In the genomic region with DNA sequence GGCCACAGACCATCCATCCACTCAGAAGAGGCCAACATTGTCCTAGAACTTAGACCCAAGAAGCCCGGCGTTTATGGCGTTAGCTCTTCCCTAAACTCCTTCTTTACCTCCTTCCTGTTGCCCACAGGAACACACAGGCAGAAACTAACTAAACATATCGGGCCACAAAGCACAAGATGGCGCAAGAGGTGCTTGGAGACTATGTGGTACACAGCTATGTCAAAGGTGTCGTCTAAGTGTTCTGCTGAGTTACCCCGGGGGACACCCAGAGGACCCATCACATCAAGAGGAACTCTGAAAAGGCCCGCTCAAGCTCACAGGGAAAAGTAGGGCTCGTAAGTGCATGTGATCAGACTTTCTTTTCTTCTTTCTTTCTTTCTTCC, we compare ENCODE assay signal across 16 mouse cellular contexts. TPM values are rescaled to one million over a fixed set of nuclear protein-coding genes. Genes with fewer than 3 reads are reported as not detected.
DNase-seq lines count a peak whose midpoint lies in the region; ATAC-seq lines count a peak whose summit lies in the region.
"Had no signal": no experiment of that assay in that cellular context is flagged by ENCODE, and none has a peak within 500 bp of the region (broad histone marks: within the 10 kb centered on the region; RNA-seq: fewer than 3 reads in every experiment).

No protein-coding gene starts in this region.

- ATAC-seq in kidney, embryonic 16.5 days (ENCODE audit: low FRiP score, low TSS enrichment): no peak
- ATAC-seq in intestine, embryonic 14.5 days (replicated peaks; ENCODE audit: low FRiP score, low TSS enrichment, low read depth): no peak
- ATAC-seq in megakaryocyte, adult 5-6 weeks (ENCODE audit: poor library complexity, severe bottlenecking): peak; percentile 15; the same call in 1 of the 2 replicates
- ATAC-seq: CD4-positive, CD25-positive, alpha-beta regulatory T cell, adult 4 months; hindbrain, embryonic 16.5 days had no signal

- peaks cover 8% of the 10 kb centered on the region for H3K9me3 ChIP-seq in kidney, embryonic 16.5 days (ENCODE audit: low read length)
- no peaks in the 10 kb centered on the region for H3K9me3 ChIP-seq in intestine, embryonic 14.5 days (ENCODE audit: control insufficient read depth, low read length)
- H3K9me3 ChIP-seq: liver, embryonic 13.5 days had no signal

- 84% methylated on average over 9 of the region's 9 CpGs for WGBS in kidney, embryonic 16.5 days
- WGBS in intestine, embryonic 14.5 days: 80% methylated on average over 9 of the region's 9 CpGs

- H3K36me3 ChIP-seq in kidney, embryonic 16.5 days (ENCODE audit: insufficient read depth, low read length): no peaks in the 10 kb centered on the region
- no peaks in the 10 kb centered on the region for H3K36me3 ChIP-seq in intestine, embryonic 14.5 days (ENCODE audit: control insufficient read depth, insufficient read depth, low read length)
- H3K36me3 ChIP-seq: heart, embryonic 13.5 days; liver, embryonic 13.5 days; neural tube, embryonic 13.5 days had no signal

- H3K9ac ChIP-seq in kidney, embryonic 16.5 days (replicated peaks; ENCODE audit: low read length): no peak overlapping the region
- H3K9ac ChIP-seq in intestine, embryonic 14.5 days (ENCODE audit: low read length): no peak overlapping the region
- H3K9ac ChIP-seq: heart, embryonic 13.5 days; liver, embryonic 13.5 days; neural tube, embryonic 13.5 days had no signal

- no peaks in the 10 kb centered on the region for H3K27me3 ChIP-seq in kidney, embryonic 16.5 days (ENCODE audit: insufficient read depth, low read length)
- no peaks in the 10 kb centered on the region for H3K27me3 ChIP-seq in intestine, embryonic 14.5 days (replicated peaks; ENCODE audit: control insufficient read depth, insufficient read depth, low read length)
- H3K27me3 ChIP-seq: heart, embryonic 13.5 days; liver, embryonic 13.5 days had no signal

- H3K4me3 ChIP-seq in kidney, embryonic 16.5 days (ENCODE audit: low read length): no peak overlapping the region
- no peak overlapping the region for H3K4me3 ChIP-seq in brown adipose tissue, adult 24 weeks (ENCODE audit: insufficient read depth, low read depth, low read length)
- H3K4me3 ChIP-seq in intestine, embryonic 14.5 days (ENCODE audit: low read depth, low read length): no peak overlapping the region
- H3K4me3 ChIP-seq: heart, embryonic 13.5 days; left cerebral cortex, adult 2 months; liver, embryonic 13.5 days; neural tube, embryonic 13.5 days had no signal

- DNase-seq in kidney, adult 18-20 months: no peak
- DNase-seq in intestine, embryonic 14.5 days (ENCODE audit: low spot score): no peak
- no peak for DNase-seq in right cerebral cortex, adult 18-20 months
- DNase-seq in right cerebral cortex, postnatal 10 days (ENCODE audit: low spot score in 2 of 2): no peak
- DNase-seq: adrenal gland, postnatal 36 days; cerebellum, postnatal 25 days; liver, embryonic 13.5 days; spleen, adult 18-20 months had no signal

- no peak overlapping the region for H3K4me2 ChIP-seq in kidney, embryonic 16.5 days (replicated peaks; ENCODE audit: low read depth, low read length)
- H3K4me2 ChIP-seq in intestine, embryonic 14.5 days (ENCODE audit: low read length): no peak overlapping the region
- H3K4me2 ChIP-seq: heart, embryonic 13.5 days; liver, embryonic 13.5 days; neural tube, embryonic 13.5 days had no signal

- peak overlapping the region; percentile 10 for H3K27ac ChIP-seq in kidney, embryonic 16.5 days (ENCODE audit: low read length)
- H3K27ac ChIP-seq in brown adipose tissue, adult 24 weeks (replicated peaks; ENCODE audit: low read depth, low read length): peak overlapping the region; percentile 83
- H3K27ac ChIP-seq in intestine, embryonic 14.5 days (ENCODE audit: low read depth): peak overlapping the region; percentile 74
- H3K27ac ChIP-seq: heart, embryonic 13.5 days; left cerebral cortex, adult 2 months; liver, embryonic 13.5 days; neural tube, embryonic 13.5 days had no signal

- peaks cover 20% of the 10 kb centered on the region for H3K4me1 ChIP-seq in kidney, embryonic 16.5 days (ENCODE audit: insufficient read depth, low read length)
- H3K4me1 ChIP-seq in brown adipose tissue, adult 24 weeks (ENCODE audit: control insufficient read depth, insufficient read depth, insufficient read length, low read length): peaks cover 39% of the 10 kb centered on the region
- H3K4me1 ChIP-seq in intestine, embryonic 14.5 days (replicated peaks; ENCODE audit: control insufficient read depth, insufficient read depth, low read length): peaks cover 28% of the 10 kb centered on the region
- H3K4me1 ChIP-seq: neural tube, embryonic 13.5 days had no signal

RNA-seq across cellular contexts. Expression of a gene that starts 35.5 kb away (rescaled TPM):
- 6.7 and 8.3 TPM in 2 replicates for polyA plus RNA-seq in kidney, embryonic 16.5 days (2015; fragmentation: Nextera tagmentation; extraction: Ambion mirVana)
- 2.2 and 2.4 TPM in 2 replicates for polyA plus RNA-seq in brown adipose tissue, adult 24 weeks (2012; ENCODE audit: insufficient read depth, insufficient read length, missing spikeins)
- polyA plus RNA-seq in intestine, embryonic 14.5 days (2014; fragmentation: Nextera tagmentation; extraction: Ambion mirVana): 29.6 and 34.6 TPM in 2 replicates
- 3.5 and 5.1 TPM in 2 replicates for total RNA-seq in megakaryocyte, adult 5-6 weeks (2015)
- 5.5 and 6.9 TPM in 2 replicates for total RNA-seq in megakaryocyte, adult 5-6 weeks (2017)

Comparison
In these comparisons a context has a peak if more than half of its experiments do, and no peak if none do; other contexts are left out.
1. H3K27ac ChIP-seq: peak in every context shown above with its lines; median percentile 83 in brown adipose tissue, adult 24 weeks; 74 in intestine, embryonic 14.5 days; 10 in kidney, embryonic 16.5 days.